Mouse (Mus musculus): Measurements from ENCODE around the gene Palld. TPM values are rescaled to one million over a fixed set of nuclear protein-coding genes. Genes with fewer than 3 reads are reported as not detected.
A peak's percentile ranks its signal among the peaks of the same experiment; 100 is the strongest.

Gene Palld
- total RNA-seq, 2 experiments from 2014 or later = 7.2 to 8.1 TPM

GRCm38 (mm10) chr8:61639008-61639407, 263.5 kb downstream of the Palld start:
- DNase-seq (ENCODE audit: low spot score in 2 of 2) = no peak

- DNase-seq (ENCODE audit: low spot score in 2 of 2) = no peak
These were observed 264.8 kb downstream of the Palld start for GRCm38 (mm10) chr8:61637736-61638135.

- DNase-seq (ENCODE audit: low spot score in 2 of 2) = no peak
These were observed 267.7 kb downstream of the Palld start for GRCm38 (mm10) chr8:61634811-61635210.

- no peak for DNase-seq (ENCODE audit: low spot score in 2 of 2)
These were observed 270.2 kb downstream of the Palld start for GRCm38 (mm10) chr8:61632331-61632730.

GRCm38 (mm10) chr8:61629631-61629968, 272.9 kb downstream of the Palld start:
- DNase-seq (ENCODE audit: low spot score in 2 of 2) = no peak

- no peak for DNase-seq (ENCODE audit: low spot score in 2 of 2)
These were observed 273.4 kb downstream of the Palld start for GRCm38 (mm10) chr8:61628938-61629630.

- no peak for DNase-seq (ENCODE audit: low spot score in 2 of 2)
These were observed 276.1 kb downstream of the Palld start for GRCm38 (mm10) chr8:61626246-61626952.

- no peak for DNase-seq (ENCODE audit: low spot score in 2 of 2)
These were observed 276.8 kb downstream of the Palld start for GRCm38 (mm10) chr8:61625656-61626210.

GRCm38 (mm10) chr8:61623485-61624417, 278.7 kb downstream of the Palld start:
- DNase-seq (ENCODE audit: low spot score in 2 of 2) = no peak

- no peak for DNase-seq (ENCODE audit: low spot score in 2 of 2)
These were observed 281.2 kb downstream of the Palld start for GRCm38 (mm10) chr8:61621300-61621699.

- no peak for DNase-seq (ENCODE audit: low spot score in 2 of 2)
These were observed 284.8 kb downstream of the Palld start for GRCm38 (mm10) chr8:61617651-61618050.

GRCm38 (mm10) chr8:61617049-61617448, 285.4 kb downstream of the Palld start:
- DNase-seq (ENCODE audit: low spot score in 2 of 2) = no peak

- DNase-seq (ENCODE audit: low spot score in 2 of 2) = no peak
These were observed 286.5 kb downstream of the Palld start for GRCm38 (mm10) chr8:61615711-61616697.

- DNase-seq (ENCODE audit: low spot score in 2 of 2) = no peak
These were observed 290.7 kb downstream of the Palld start for GRCm38 (mm10) chr8:61611741-61612140.

- no peak for DNase-seq (ENCODE audit: low spot score in 2 of 2)
These were observed 291.4 kb downstream of the Palld start for GRCm38 (mm10) chr8:61611077-61611476.

- no peak for DNase-seq (ENCODE audit: low spot score in 2 of 2)
These were observed 291.9 kb downstream of the Palld start for GRCm38 (mm10) chr8:61610546-61610945.

GRCm38 (mm10) chr8:61607463-61607813, 295.1 kb downstream of the Palld start:
- no peak for DNase-seq (ENCODE audit: low spot score in 2 of 2)

- peak; percentile 40 to 43 for DNase-seq (ENCODE audit: low spot score in 2 of 2)
These were observed 295.6 kb downstream of the Palld start for GRCm38 (mm10) chr8:61606795-61607462.

- no peak for DNase-seq (ENCODE audit: low spot score in 2 of 2)
These were observed 297.6 kb downstream of the Palld start for GRCm38 (mm10) chr8:61604871-61605270.

GRCm38 (mm10) chr8:61596889-61597288, 305.6 kb downstream of the Palld start:
- no peak for DNase-seq (ENCODE audit: low spot score in 2 of 2)

Data from layer of hippocampus, postnatal 14 days (tissue).